Mouse (Mus musculus) heart, postnatal 10 days (tissue): ENCODE results near the gene Stub1. TPM values are rescaled to one million over a fixed set of nuclear protein-coding genes. Genes with fewer than 3 reads are reported as not detected.
"Not testable (repeated sequence)": the region's sequence is repeated elsewhere in the genome, so short reads cannot be mapped to it uniquely, and the experiment has no call there.

Experiments used
- DNase-seq, 2 experiments: peaks; one replicate each; pipeline ENCODE4 v3.0.0; 2021
- intact Hi-C: fragments of 180-260 bp; cut with DNase I; formaldehyde crosslinking; loops from one replicate; pipeline ENCODE4 v1.15.1; 2025
- total RNA-seq, 2 experiments: library from RNA; stranded (reverse); gene quantifications; 2 replicates each; pipeline ENCODE4 v1.2.3; 2021

The Stub1 gene
- total RNA-seq: 100 to 1,000 TPM; 123 to 132 TPM

- peak; percentile 95 to 96 for DNase-seq
- intact Hi-C loops: no loop called here
Measured at GRCm38 (mm10) chr17:25833291-25833663, at the start of gene Stub1. Stub1 (minus strand) TSS chr17:25833404.

- DNase-seq: no peak
- intact Hi-C loops: no loop called here
Measured at GRCm38 (mm10) chr17:25882306-25882705, 49.1 kb upstream of the Stub1 start.

GRCm38 (mm10) chr17:25881691-25882090 is 48.5 kb upstream of the Stub1 start:
- no peak for DNase-seq
- intact Hi-C loops: no loop called here

GRCm38 (mm10) chr17:25880913-25881641 is 47.9 kb upstream of the Stub1 start:
- no peak for DNase-seq
- intact Hi-C loops: no loop called here

- intact Hi-C loops: no loop called here
- no peak for DNase-seq
Measured at GRCm38 (mm10) chr17:25880196-25880910, 47.1 kb upstream of the Stub1 start, which contains the start of gene Wfikkn1. Wfikkn1 (minus strand) TSS chr17:25880858.

GRCm38 (mm10) chr17:25879750-25880149 is 46.5 kb upstream of the Stub1 start:
- DNase-seq: no peak
- intact Hi-C loops: no loop called here

GRCm38 (mm10) chr17:25879261-25879660 is 46.1 kb upstream of the Stub1 start:
- intact Hi-C loops: no loop called here
- DNase-seq: no peak

- no peak for DNase-seq
- intact Hi-C loops: no loop called here
Measured at GRCm38 (mm10) chr17:25878611-25879180, 45.5 kb upstream of the Stub1 start.

GRCm38 (mm10) chr17:25877741-25878610 is 44.8 kb upstream of the Stub1 start:
- intact Hi-C loops: no loop called here
- no peak for DNase-seq

- intact Hi-C loops: no loop called here
- DNase-seq: no peak
Measured at GRCm38 (mm10) chr17:25877025-25877424, 43.8 kb upstream of the Stub1 start.

- intact Hi-C loops: no loop called here
Measured at GRCm38 (mm10) chr17:25876347-25876915, 43.2 kb upstream of the Stub1 start.

GRCm38 (mm10) chr17:25875171-25876136 is 42.2 kb upstream of the Stub1 start:
- DNase-seq: peak; percentile 91 to 92
- intact Hi-C loops: loop anchor here (2.0 kb wide), 1 partner anchor 43 kb away; the partner anchor contains the start of gene Rab40c

More at GRCm38 (mm10) chr17:25876347-25876915, 43.2 kb upstream of the Stub1 start:
- no peak for DNase-seq

GRCm38 (mm10) chr17:25874721-25875170 is 41.5 kb upstream of the Stub1 start, which contains the start of gene Mettl26:
Mettl26 (plus strand) TSS chr17:25875074.
- intact Hi-C loops: loop anchor here (2.0 kb wide), 1 partner anchor 44 kb away; the partner anchor contains the start of gene Rab40c

GRCm38 (mm10) chr17:25874148-25874720 is 41.0 kb upstream of the Stub1 start:
- intact Hi-C loops: loop anchor here (2.0 kb wide), 1 partner anchor 45 kb away; the partner anchor contains the start of gene Rab40c
- DNase-seq: no peak

More at GRCm38 (mm10) chr17:25874721-25875170, 41.5 kb upstream of the Stub1 start, which contains the start of gene Mettl26:
- peak; percentile 94 to 97 for DNase-seq

GRCm38 (mm10) chr17:25873405-25874147 is 40.4 kb upstream of the Stub1 start:
- DNase-seq: no peak
- intact Hi-C loops: loop anchor here (2.0 kb wide), 1 partner anchor 45 kb away; the partner anchor contains the start of gene Rab40c

GRCm38 (mm10) chr17:25872676-25873075 is 39.5 kb upstream of the Stub1 start:
- no peak for DNase-seq
- intact Hi-C loops: no loop called here

- intact Hi-C loops, DNase-seq: not testable (repeated sequence)
Measured at GRCm38 (mm10) chr17:25871566-25871965, 38.4 kb upstream of the Stub1 start.
